Mouse (Mus musculus): ENCODE data around the gene Fstl3. TPM values are rescaled to one million over a fixed set of nuclear protein-coding genes. Genes with fewer than 3 reads are reported as not detected.
A peak's percentile ranks its signal among the peaks of the same experiment; 100 is the strongest.
"Not testable (repeated sequence)": the region's sequence is repeated elsewhere in the genome, so short reads cannot be mapped to it uniquely, and the experiment has no call there.

Gene Fstl3
- total RNA-seq, 2 experiments from 2014 or later = 2.8 to 3.4 TPM

DNA sequence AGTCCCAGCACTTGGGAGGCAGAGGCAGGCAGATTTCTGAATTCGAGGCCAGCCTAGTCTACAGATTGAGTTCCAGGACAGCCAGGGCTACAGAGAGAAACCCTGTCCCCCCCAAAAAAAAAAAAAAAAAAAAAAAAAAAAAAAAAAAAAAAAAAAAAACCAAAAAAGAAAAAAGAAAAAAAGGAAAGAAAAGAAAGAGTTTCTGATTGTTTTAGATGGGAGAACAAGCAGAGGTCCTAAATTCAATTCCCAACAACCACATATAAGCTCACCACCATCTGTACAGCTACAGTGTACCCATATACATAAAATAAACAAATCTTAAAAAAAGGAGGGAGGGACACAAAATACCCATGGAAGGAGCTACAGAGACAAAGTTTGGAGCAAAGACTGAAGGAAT lies 17.4 kb upstream of the Fstl3 start:
- intact Hi-C loops (cut with DNase I); DNase-seq: not testable (repeated sequence)

- intact Hi-C loops (cut with DNase I) = no loop called here
- DNase-seq = no peak
Measured at GRCm38 (mm10) chr10:79760603-79761143, 16.4 kb upstream of the Fstl3 start.

- intact Hi-C loops (cut with DNase I) = no loop called here
- DNase-seq = no peak
Measured at GRCm38 (mm10) chr10:79762875-79763274, 14.2 kb upstream of the Fstl3 start.

DNA sequence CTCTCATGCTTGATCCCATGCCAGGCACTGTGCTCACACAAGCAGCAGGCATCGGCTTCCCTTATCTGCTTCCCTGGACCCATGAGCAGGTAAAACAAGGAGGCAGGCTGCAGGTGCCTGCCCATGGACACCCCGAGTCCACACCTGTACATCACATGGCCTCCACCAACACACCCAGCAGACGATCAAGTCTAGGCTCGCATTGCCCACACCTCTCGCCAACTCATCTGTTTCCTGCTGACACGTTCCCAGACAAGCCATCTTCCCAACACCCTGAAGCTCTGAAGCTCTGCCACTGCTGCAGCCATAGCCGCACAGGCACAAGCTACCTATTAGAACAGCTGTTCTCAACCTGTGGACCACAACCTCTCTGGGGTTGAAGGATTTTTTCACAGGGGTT lies 12.8 kb upstream of the Fstl3 start:
- intact Hi-C loops (cut with DNase I) = no loop called here

GRCm38 (mm10) chr10:79765228-79765745 lies 11.8 kb upstream of the Fstl3 start:
- no peak for DNase-seq
- intact Hi-C loops (cut with DNase I) = no loop called here

More for the DNA sequence above, 12.8 kb upstream of the Fstl3 start:
- DNase-seq = no peak

- no peak for DNase-seq
- intact Hi-C loops (cut with DNase I) = no loop called here
Measured at GRCm38 (mm10) chr10:79766001-79766507, 11.0 kb upstream of the Fstl3 start.

DNA sequence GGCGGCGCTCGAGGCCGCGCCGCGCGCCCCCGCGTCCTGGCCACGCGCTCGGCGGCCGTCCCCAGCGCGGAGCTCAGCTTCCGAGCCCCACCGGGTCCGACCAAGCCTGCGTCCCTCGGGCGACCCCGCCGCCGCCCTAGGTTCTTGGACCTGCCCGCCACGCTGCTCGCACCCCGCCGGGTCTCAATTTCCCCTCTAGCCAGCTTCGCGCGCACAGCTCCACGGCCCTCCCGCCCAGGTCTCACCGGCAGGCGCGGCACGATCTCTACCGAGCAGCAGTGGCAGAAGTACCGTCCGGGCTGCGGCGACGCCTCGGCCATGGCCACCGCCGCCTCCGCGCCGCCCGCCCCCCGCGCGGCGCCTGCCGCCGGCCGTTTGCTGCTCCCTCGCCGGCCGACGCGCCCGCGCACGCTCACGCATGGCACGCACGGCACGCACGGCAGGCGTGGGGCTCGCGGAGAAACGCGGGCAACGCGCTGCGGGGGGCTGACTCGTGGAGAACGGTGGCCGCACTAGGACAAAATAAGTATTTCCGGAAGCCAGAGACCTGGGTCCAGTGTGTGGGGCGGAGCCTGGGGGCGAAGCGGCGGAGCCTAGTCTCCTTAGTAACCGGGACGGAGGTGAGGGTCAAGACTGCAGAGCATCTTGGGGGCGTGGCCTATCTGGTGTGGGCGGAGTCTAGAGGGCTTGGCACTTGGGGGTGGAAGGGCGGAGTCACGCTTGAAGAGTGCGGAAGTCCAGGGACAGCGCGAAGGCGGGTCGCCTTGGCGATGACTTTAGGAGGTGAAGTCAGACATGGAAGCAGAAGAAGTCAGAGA lies 10.4 kb upstream of the Fstl3 start, which contains the start of gene Rnf126:
Gene Rnf126 (minus strand): TSS at position 445 of the 818 bp plus-strand sequence.
- peak; percentile 99 for DNase-seq
- intact Hi-C loops (cut with DNase I) = no loop called here

- intact Hi-C loops (cut with DNase I) = loop anchor here (1.0 kb wide), 1 partner anchor 22 kb away; no protein-coding TSS in a partner anchor
- peak; percentile 91 to 94 for DNase-seq
Measured at GRCm38 (mm10) chr10:79767372-79768244, 9.5 kb upstream of the Fstl3 start.

GRCm38 (mm10) chr10:79768400-79768799 lies 8.7 kb upstream of the Fstl3 start:
- DNase-seq = peak; percentile 75 to 82
- intact Hi-C loops (cut with DNase I) = loop anchor here (1.0 kb wide), 1 partner anchor 21 kb away; no protein-coding TSS in a partner anchor

DNA sequence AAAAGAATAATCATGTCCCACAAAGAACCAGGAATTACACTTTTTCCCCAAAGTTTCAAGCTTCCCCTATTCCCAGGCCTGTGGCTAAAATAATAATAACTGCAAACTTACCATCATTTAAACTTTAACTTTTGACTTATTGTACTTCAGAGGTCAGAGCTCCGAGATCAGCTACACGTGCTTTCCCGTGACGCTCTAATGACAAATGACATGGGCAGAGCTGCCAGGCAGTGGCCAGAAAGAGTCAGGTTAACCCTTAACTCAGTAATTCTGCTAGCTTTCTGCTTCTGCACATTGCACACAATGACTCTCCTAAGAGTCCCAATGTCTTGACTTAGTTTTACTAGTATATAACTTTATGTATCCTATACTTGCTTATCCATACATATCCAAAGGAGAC lies 7.7 kb upstream of the Fstl3 start:
- intact Hi-C loops (cut with DNase I) = no loop called here
- DNase-seq = no peak

- intact Hi-C loops (cut with DNase I) = no loop called here
- DNase-seq = no peak
Measured at GRCm38 (mm10) chr10:79772320-79772719, 4.8 kb upstream of the Fstl3 start.

DNA sequence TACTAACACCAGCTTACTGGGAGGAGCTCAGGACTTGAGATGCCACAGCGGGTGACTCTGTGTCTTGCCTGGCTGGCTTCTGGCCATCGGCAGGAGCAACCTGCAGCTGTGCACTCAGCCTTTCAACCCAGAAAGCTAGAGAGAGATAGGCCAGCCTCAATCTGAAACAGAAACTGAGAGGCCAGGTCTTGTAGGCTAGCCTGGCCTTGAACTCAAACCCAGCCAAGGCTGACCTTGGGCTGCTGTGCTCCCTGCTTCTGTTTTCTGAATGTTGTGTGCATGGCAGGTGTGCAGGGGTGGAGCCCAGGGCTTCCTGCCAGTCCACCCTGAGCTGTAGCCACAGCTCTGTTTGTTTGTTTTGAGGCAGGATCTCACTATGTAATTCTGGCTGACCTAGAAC lies 3.9 kb upstream of the Fstl3 start:
- intact Hi-C loops (cut with DNase I) = no loop called here
- DNase-seq = no peak

DNA sequence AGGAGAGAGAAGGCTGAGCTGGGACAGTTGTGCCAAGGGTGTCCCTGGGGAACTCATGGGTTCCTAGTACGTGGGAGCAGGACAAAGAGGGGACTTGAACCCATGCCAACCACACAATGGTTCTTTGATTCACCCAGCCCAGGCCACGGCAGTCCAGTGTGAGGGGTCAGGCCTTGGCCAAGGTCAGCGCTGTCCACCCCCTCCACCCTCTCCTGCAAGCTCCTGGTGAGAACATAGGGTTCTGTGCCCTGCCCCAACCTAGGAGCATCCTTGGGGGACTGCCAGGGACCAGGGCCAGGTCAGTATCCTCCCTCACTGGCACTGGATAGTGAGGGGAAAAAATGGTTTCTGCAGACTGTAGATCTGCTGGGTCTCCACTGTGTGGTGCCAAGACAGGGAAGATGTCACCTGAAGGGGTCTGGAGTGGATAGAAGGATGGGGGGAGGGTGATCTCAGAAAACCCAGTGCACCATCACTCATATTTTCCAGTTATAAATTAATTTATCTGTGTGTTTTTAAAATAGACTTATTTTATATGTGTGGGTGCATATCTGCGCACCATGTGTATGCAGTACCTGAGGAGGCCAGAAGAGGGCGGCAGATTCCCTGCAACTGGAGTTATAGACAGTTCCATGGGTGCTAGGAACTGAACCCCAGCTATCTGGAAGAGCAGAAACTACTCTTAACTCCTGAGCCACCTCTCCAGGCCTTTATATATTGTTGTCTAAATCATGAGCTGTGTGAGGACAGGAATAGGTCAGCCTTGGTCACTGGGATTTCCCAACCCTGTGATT lies 2.4 kb upstream of the Fstl3 start:
- no peak for DNase-seq
- intact Hi-C loops (cut with DNase I) = loop anchor here (5.0 kb wide), 1 partner anchor 67 kb away; no protein-coding TSS in a partner anchor

- DNase-seq = peak; percentile 53 to 63
- intact Hi-C loops (cut with DNase I) = loop anchor here (5.0 kb wide), 1 partner anchor 71 kb away; no protein-coding TSS in a partner anchor
Measured at GRCm38 (mm10) chr10:79778006-79778405, 934 bp downstream of the Fstl3 start.

DNA sequence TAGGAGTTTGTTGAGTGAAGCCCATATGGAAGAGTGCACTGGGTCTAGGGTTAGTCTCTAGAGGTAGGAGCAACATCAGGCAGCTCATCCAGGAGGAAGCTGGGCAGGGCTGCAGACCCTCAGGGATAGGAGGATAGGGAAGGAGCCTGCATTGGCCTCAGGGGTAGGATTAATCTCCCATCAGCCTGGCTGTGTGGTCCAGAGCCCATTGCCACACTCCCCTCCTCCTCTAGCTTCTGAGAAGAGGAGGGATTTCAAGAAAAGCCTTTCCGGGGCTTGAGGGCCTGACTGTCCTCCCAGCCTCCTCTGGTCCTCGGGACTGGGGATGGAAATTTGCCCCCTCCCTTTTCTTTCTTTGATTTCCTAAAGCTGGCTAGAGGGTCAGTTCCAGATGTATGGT lies 2.1 kb downstream of the Fstl3 start:
- DNase-seq = no peak
- intact Hi-C loops (cut with DNase I) = loop anchor here (5.0 kb wide), 1 partner anchor 72 kb away; no protein-coding TSS in a partner anchor

- peak; percentile 93 to 96 for DNase-seq
- intact Hi-C loops (cut with DNase I) = loop anchor here (5.0 kb wide), 2 partner anchors 37 to 73 kb away; no protein-coding TSS in a partner anchor
Measured at GRCm38 (mm10) chr10:79779784-79780663, 3.0 kb downstream of the Fstl3 start.

DNA sequence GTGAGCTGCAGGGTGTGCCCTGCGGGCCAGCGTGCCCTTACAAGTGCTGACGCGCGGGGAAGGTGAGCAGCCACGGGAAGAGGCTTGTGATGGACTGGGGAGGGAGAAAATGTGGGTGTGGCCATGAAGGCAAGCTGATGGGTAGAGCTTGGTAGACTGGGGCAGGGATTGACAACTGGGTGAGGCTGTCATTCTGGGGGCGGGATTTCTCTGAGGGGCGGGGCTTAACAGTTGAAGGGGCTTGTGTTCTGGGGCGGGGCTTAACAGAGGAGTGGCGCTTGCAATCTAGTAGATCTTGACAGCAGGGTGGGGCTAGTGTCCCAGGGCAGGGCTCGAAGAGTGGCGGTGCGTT lies 3.6 kb downstream of the Fstl3 start:
- no peak for DNase-seq
- intact Hi-C loops (cut with DNase I) = loop anchor here (5.0 kb wide), 1 partner anchor 37 kb away; no protein-coding TSS in a partner anchor

GRCm38 (mm10) chr10:79781139-79781538 lies 4.1 kb downstream of the Fstl3 start:
- intact Hi-C loops (cut with DNase I) = loop anchor here (5.0 kb wide), 1 partner anchor 36 kb away; no protein-coding TSS in a partner anchor
- DNase-seq = no peak
